Mouse (Mus musculus) small intestine, adult 2 months (tissue): ENCODE measurements at regions not wholly inside any gene's neighbourhood (a gene's known extent, or its start where the extent isn't known, plus 50 kb on each side); places are given as distances from the start of the nearest gene placed in this dataset.

Experiments used
- H3K27ac ChIP-seq: fragments of 200-500 bp; 2 replicates; pipeline ENCODE4 v1.5.1; 2012; ENCODE audit warnings: low read depth, low read length, control low read depth, inconsistent platforms; ENCODE audit not compliant: insufficient read depth
- H3K27me3 ChIP-seq: fragments of 200-500 bp; 2 replicates; pipeline ENCODE4 v1.6.1; 2012; ENCODE audit warnings: mild to moderate bottlenecking, moderate library complexity, low read length, inconsistent platforms; ENCODE audit not compliant: control insufficient read depth, insufficient read depth
- H3K36me3 ChIP-seq: fragments of 200-500 bp; 2 replicates; pipeline ENCODE4 v1.6.1; 2012; ENCODE audit warnings: mild to moderate bottlenecking, low read length, control low read depth, inconsistent platforms; ENCODE audit not compliant: control insufficient read depth, insufficient read depth
- H3K4me1 ChIP-seq: fragments of 200-500 bp; 2 replicates; pipeline ENCODE4 v1.6.1; 2012; ENCODE audit warnings: low read length, inconsistent platforms, mixed read lengths; ENCODE audit not compliant: control insufficient read depth, insufficient read depth, insufficient read length
- H3K4me3 ChIP-seq: fragments of 200-500 bp; 2 replicates; pipeline ENCODE4 v1.5.1; 2012; ENCODE audit warnings: low read depth, mild to moderate bottlenecking, control low read depth, inconsistent platforms, low read length, moderate library complexity
- CTCF ChIP-seq: fragments of 200-500 bp; IDR thresholded peaks from 2 replicates; pipeline ENCODE4 v1.5.1; 2012; ENCODE audit warnings: low read depth, mild to moderate bottlenecking, control low read depth, inconsistent platforms, low read length, moderate library complexity, mixed read lengths; ENCODE audit not compliant: insufficient replicate concordance, insufficient read length; ENCODE audit errors: extremely low read depth
- POLR2A ChIP-seq: fragments of 200-500 bp; IDR thresholded peaks from 2 replicates; pipeline ENCODE4 v1.6.1; 2012; ENCODE audit warnings: low read depth, mild to moderate bottlenecking, control low read depth, inconsistent platforms, low read length, moderate library complexity
- WGBS: fragments of 180-500 bp; shearing (Covaris S2); methylation state at CpG from one replicate; pipeline ENCODE4 v1.1.7; 2018; 5-methylcytosine and 5-hydroxymethylcytosine counted together

DNA sequence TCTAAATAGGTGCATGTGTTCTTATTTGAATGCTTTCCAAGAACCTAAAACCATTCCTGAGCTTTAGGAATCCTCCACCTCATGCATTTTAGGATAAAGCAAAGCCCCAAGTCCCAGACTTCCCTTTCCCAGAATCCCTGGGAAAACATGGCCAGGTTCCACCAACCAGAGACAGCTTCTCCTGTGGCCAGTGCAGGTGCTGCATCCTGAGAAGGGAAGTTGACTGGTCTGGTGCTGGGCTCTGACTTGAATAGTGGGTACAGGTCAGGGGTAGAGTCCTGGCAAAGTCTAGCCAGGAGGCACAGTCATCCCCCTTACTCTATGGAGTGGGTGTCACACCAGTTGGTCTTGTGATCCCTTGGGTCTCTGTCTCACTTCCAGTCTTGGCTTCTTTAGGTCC lies 166.6 kb upstream of the Agap1 start:
- TF ChIP-seq CTCF (no peak), POLR2A (no peak)
- no peak overlapping the region for H3K27ac ChIP-seq
- H3K36me3 ChIP-seq: no peaks in the 10 kb centered on the region
- H3K4me1 ChIP-seq: no peaks in the 10 kb centered on the region
- no peaks in the 10 kb centered on the region for H3K27me3 ChIP-seq
- H3K4me3 ChIP-seq: no peak overlapping the region

- Histone ChIP-seq H3K27ac (no peak overlapping the region), H3K4me1 (no peaks in the 10 kb centered on the region), H3K36me3 (no peaks in the 10 kb centered on the region), H3K4me3 (no peak overlapping the region), H3K27me3 (no peaks in the 10 kb centered on the region)
- TF ChIP-seq CTCF (no peak), POLR2A (no peak)
- 73% methylated on average over 2 of the region's 2 CpGs for WGBS
These were observed 165.7 kb upstream of the Agap1 start for GRCm38 (mm10) chr1:89288921-89289320.

DNA sequence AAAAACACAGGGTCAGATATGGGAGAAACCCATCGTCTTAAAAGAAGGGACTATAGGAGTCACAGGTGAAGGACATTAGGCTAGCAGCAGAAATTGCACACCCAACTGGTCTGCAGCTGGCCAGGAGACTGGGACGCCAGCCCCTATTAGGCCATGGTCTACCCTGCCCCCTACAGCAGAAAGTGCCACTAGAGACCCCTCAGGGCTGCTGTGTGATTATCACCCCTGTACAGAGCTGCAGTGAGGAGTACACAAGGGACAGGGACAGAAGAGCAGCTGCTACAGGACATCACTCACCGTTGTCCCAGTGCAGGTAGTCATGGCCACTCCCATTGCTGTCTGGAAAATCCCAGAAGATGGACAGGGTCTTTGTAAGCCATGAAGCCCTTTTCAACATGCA lies 157.9 kb upstream of the Agap1 start:
- Histone ChIP-seq H3K27me3 (no peaks in the 10 kb centered on the region), H3K36me3 (no peaks in the 10 kb centered on the region), H3K27ac (no peak overlapping the region), H3K4me1 (no peaks in the 10 kb centered on the region), H3K4me3 (no peak overlapping the region)
- WGBS: 64% methylated on average over 3 of the region's 3 CpGs
- no peak for TF ChIP-seq POLR2A
- no peak for TF ChIP-seq CTCF

GRCm38 (mm10) chr1:89297766-89298165 lies 156.8 kb upstream of the Agap1 start:
- H3K4me1 ChIP-seq: no peaks in the 10 kb centered on the region
- TF ChIP-seq POLR2A: no peak
- TF ChIP-seq CTCF: no peak
- 91% methylated on average over 11 of the region's 11 CpGs for WGBS
- no peak overlapping the region for H3K4me3 ChIP-seq
- H3K27me3 ChIP-seq: no peaks in the 10 kb centered on the region
- H3K27ac ChIP-seq: no peak overlapping the region
- no peaks in the 10 kb centered on the region for H3K36me3 ChIP-seq

GRCm38 (mm10) chr1:89301151-89301550 lies 153.5 kb upstream of the Agap1 start:
- TF ChIP-seq POLR2A: no peak
- no peak for TF ChIP-seq CTCF
- 94% methylated on average over 6 of the region's 6 CpGs for WGBS
- 0 out of 2 replicates have a peak, but pooled peaks cover 2% of the 10 kb centered on the region for H3K4me1 ChIP-seq
- no peaks in the 10 kb centered on the region for H3K36me3 ChIP-seq
- no peak overlapping the region for H3K4me3 ChIP-seq
- H3K27ac ChIP-seq: no peak overlapping the region
- no peaks in the 10 kb centered on the region for H3K27me3 ChIP-seq

DNA sequence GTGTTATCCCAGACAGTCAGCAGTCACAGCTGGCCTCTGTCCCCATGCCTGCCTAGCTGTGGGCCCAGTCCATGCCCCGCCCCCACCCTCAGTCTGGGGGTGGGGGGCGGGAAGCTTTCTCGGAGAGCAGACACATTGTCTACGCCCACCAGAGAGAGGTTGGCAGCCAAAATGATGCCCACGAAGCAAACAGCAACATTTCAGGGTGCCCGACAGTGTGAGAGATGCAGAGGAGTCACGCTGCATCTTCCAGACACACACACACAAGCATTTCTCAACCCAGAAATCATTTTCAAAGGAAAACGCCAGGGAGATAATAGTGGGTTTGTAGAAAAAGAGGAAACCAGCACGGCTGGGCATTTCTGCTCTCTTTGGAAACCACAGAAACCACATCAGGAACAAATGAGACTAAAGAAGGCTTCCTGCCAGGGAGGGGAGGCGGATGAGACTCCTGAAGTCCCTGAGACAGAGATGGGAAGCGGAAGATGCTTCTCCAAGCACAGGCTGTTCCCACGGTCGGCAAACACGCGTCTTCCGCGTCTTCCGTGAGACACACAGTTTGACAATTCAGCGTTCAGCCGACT lies 152.1 kb upstream of the Agap1 start:
- no peak for TF ChIP-seq POLR2A
- no peak for TF ChIP-seq CTCF
- Histone ChIP-seq H3K27me3 (no peaks in the 10 kb centered on the region), H3K27ac (no peak overlapping the region), H3K4me3 (peak overlapping the region; percentile 24), H3K4me1 (0 out of 2 replicates have a peak, but pooled peaks cover 2% of the 10 kb centered on the region), H3K36me3 (no peaks in the 10 kb centered on the region)
- 48% methylated on average over 20 of the region's 20 CpGs for WGBS

GRCm38 (mm10) chr1:89305171-89305570 lies 149.4 kb upstream of the Agap1 start:
- TF ChIP-seq CTCF (no peak), POLR2A (no peak)
- 0 out of 2 replicates have a peak, but pooled peaks cover 2% of the 10 kb centered on the region for H3K4me1 ChIP-seq
- H3K27me3 ChIP-seq: 0 out of 2 replicates have a peak, but pooled peaks cover 6% of the 10 kb centered on the region
- WGBS: 73% methylated on average over 7 of the region's 7 CpGs
- H3K4me3 ChIP-seq: no peak overlapping the region
- no peaks in the 10 kb centered on the region for H3K36me3 ChIP-seq
- no peak overlapping the region for H3K27ac ChIP-seq
